Mouse (Mus musculus) left cerebral cortex, adult 18-20 months (tissue): ENCODE data around the gene Zfp385a. TPM values are rescaled to one million over a fixed set of nuclear protein-coding genes. Genes with fewer than 3 reads are reported as not detected.

Experiments
- microRNA-seq, 2 experiments: library from miRNA; unstranded; fragments of <30 nt; microRNA quantifications; one replicate each; pipeline ENCODE4 v1.2.0; 2021
- total RNA-seq, 2 experiments: library from RNA; stranded (reverse); gene quantifications; 2 replicates each; pipeline ENCODE4 v1.2.3; 2021

The Zfp385a gene
- total RNA-seq, 2 experiments from 2014 or later: 72.0 to 79.3 TPM

Small RNA genes lying within 50 kb of the gene (microRNA-seq; reads per million reads assigned to microRNA genes)
- gene Mir148b: 83.1 to 98.2 reads per million in 2 experiments
- gene Mir6963: 0 reads per million in 2 experiments

Other genes starting within 250 kb of the Zfp385a start
- gene Smug1, start 173.0 kb downstream of the Zfp385a start, total RNA-seq: 10 to 100 TPM; 21.8 to 22.6 TPM
- gene Cbx5, start 100.3 kb downstream of the Zfp385a start, total RNA-seq: 100 to 1,000 TPM; 181 to 182 TPM
- gene Hnrnpa1, start 99.7 kb downstream of the Zfp385a start, total RNA-seq: 100 to 1,000 TPM; 232 to 268 TPM
- under 1 TPM in 1 of 2 experiments, not detected in 1; 0.40 TPM for gene Nfe2, start 81.7 kb downstream of the Zfp385a start, total RNA-seq
- gene Copz1, start 67.4 kb downstream of the Zfp385a start, total RNA-seq: 10 to 100 TPM; 93.5 to 97.5 TPM
- gene Gpr84, start 29.5 kb downstream of the Zfp385a start, total RNA-seq: 1 to 10 TPM in 1 of 2 experiments, under 1 TPM in 1; 0.42 to 1.0 TPM
- gene Itga5, start 26.7 kb upstream of the Zfp385a start, total RNA-seq: 1 to 10 TPM; 2.6 to 3.9 TPM
- under 1 TPM in 1 of 2 experiments, not detected in 1; 0.45 TPM for gene Gtsf1, start 90.4 kb upstream of the Zfp385a start, total RNA-seq
- gene Gtsf2, start 108.4 kb upstream of the Zfp385a start, total RNA-seq: not detected
- 1 to 10 TPM; 9.0 to 9.2 TPM for gene Nckap1l, start 113.7 kb upstream of the Zfp385a start, total RNA-seq
- 100 to 1,000 TPM; 181 to 227 TPM for gene Pde1b, start 162.9 kb upstream of the Zfp385a start, total RNA-seq
- 100 to 1,000 TPM; 133 to 147 TPM for gene Ppp1r1a, start 197.9 kb upstream of the Zfp385a start, total RNA-seq
- not detected for gene Glycam1, start 225.0 kb upstream of the Zfp385a start, total RNA-seq